ENCODE assay signal across 16 mouse cellular contexts in genomic region chr5:32756141-32756540, GRCm38 (mm10). TPM values are rescaled to one million over a fixed set of nuclear protein-coding genes. Genes with fewer than 3 reads are reported as not detected.
A peak's percentile ranks its signal among the peaks of the same experiment; 100 is the strongest.
DNase-seq lines count a peak whose midpoint lies in the region; TF ChIP-seq lines count a peak whose summit lies in the region.
"Had no signal": no experiment of that assay in that cellular context is flagged by ENCODE, and none has a peak within 500 bp of the region (broad histone marks: within the 10 kb centered on the region; RNA-seq: fewer than 3 reads in every experiment).

No protein-coding gene starts in this region.

- no peak for TF ChIP-seq EP300 in heart, adult 2 months (IDR thresholded peaks at IDR 0.05; ENCODE audit: insufficient read depth, low read depth, low read length)

- H3K9ac ChIP-seq in heart, adult 2 months (ENCODE audit: low read depth, low read length): no peak overlapping the region

- H3K4me3 ChIP-seq in heart, adult 2 months: no peak overlapping the region
- no peak overlapping the region for H3K4me3 ChIP-seq in gastrocnemius, adult 2 months

- H3K27ac ChIP-seq in heart, adult 2 months: no peak overlapping the region
- no peak overlapping the region for H3K27ac ChIP-seq in gastrocnemius, adult 2 months

- no peaks in the 10 kb centered on the region for H3K79me2 ChIP-seq in heart, adult 2 months (replicated peaks; ENCODE audit: control insufficient read depth, insufficient read depth, low read length)

- H3K36me3 ChIP-seq in heart, adult 2 months (ENCODE audit: control insufficient read depth, insufficient read depth, low read length): no peaks in the 10 kb centered on the region

- TF ChIP-seq CTCF in heart, adult 2 months (IDR thresholded peaks at IDR 0.05): no peak
- TF ChIP-seq CTCF in gastrocnemius, adult 2 months (IDR thresholded peaks at IDR 0.05): no peak

- peak; percentile 65 for DNase-seq in fat pad, adult 2 months (ENCODE audit: extremely low read depth, low read depth, low spot score)
- DNase-seq in gonadal fat pad, adult 2 months (ENCODE audit: low read depth): peak; percentile 52
- DNase-seq in heart, adult 2 months: no peak
- DNase-seq in gastrocnemius, adult 2 months: no peak
- DNase-seq: adrenal gland, adult 2 months; adrenal gland, adult 8-10 months; adrenal gland, postnatal 10 days; adrenal gland, postnatal 14 days; adrenal gland, postnatal 25 days; adrenal gland, postnatal 36 days; B cell, adult 2 months; cerebellum, adult 11 months; cerebellum, adult 11-12 months; cerebellum, adult 18-20 months had no signal

- no peaks in the 10 kb centered on the region; the same call in 1 of the 2 replicates for H3K4me1 ChIP-seq in heart, adult 2 months (ENCODE audit: control insufficient read depth, insufficient read depth, low read length)

- intact Hi-C loops in heart, adult 2 months (cut with DNase I): no loop called here
- intact Hi-C loops in gastrocnemius, adult 2 months (cut with DNase I): no loop called here

- H3K27me3 ChIP-seq in heart, adult 2 months (ENCODE audit: control insufficient read depth, insufficient read depth, low read length): no peaks in the 10 kb centered on the region
- H3K27me3 ChIP-seq: CH12.LX, Patski had no signal

- whole genome bisulfite sequencing in heart, adult 2 months: 93% methylated on average over 8 of the region's 8 CpGs

- TF ChIP-seq POLR2A in heart, adult 2 months (IDR thresholded peaks at IDR 0.05; ENCODE audit: insufficient read depth, low read depth, low read length): no peak

RNA-seq across cellular contexts. Expression of gene Pisd, which starts 29.3 kb away (rescaled TPM):
- 119 and 140 TPM in 2 replicates for polyA plus RNA-seq in gonadal fat pad, adult 2 months (2012; rRNA removed)
- total RNA-seq in heart, adult 2 months (2021): 10 to 100 TPM; 23.4 to 29.4 TPM
- 39.9 and 48.3 TPM in 2 replicates for polyA plus RNA-seq in heart, adult 2 months (2012; rRNA removed)
- total RNA-seq in gastrocnemius, adult 2 months (2021): 10 to 100 TPM; 10.5 to 15.8 TPM

Comparison
In these comparisons a context has a peak if more than half of its experiments do, and no peak if none do; other contexts are left out.
1. DNase-seq: peak in fat pad, adult 2 months (single experiment) and gonadal fat pad, adult 2 months (single experiment); none in heart, adult 2 months (0 of 2) and gastrocnemius, adult 2 months (single experiment).